Mouse (Mus musculus) skeletal muscle tissue, postnatal 0 days (tissue): ENCODE measurements around the gene Nfatc2ip. TPM values are rescaled to one million over a fixed set of nuclear protein-coding genes. Genes with fewer than 3 reads are reported as not detected.

Source experiments
- microRNA-seq, 2 experiments: library from miRNA; unstranded; fragments of <30 nt; microRNA quantifications; one replicate each; pipeline ENCODE4; 2016
- polyA plus RNA-seq: library from polyadenylated mRNA; unstranded; fragments of >200 nt; fragmentation: Nextera tagmentation; extraction: Ambion mirVana; gene quantifications from 2 replicates; pipeline ENCODE4 v1.2.1, GENCODE M21; 2015

The Nfatc2ip gene
- 0.65 and 0.72 TPM in 2 replicates for polyA plus RNA-seq

GRCm38 (mm10) chr7:126396298-126397119, at the start of gene Nfatc2ip:
Nfatc2ip (minus strand) TSS chr7:126396737.

DNA sequence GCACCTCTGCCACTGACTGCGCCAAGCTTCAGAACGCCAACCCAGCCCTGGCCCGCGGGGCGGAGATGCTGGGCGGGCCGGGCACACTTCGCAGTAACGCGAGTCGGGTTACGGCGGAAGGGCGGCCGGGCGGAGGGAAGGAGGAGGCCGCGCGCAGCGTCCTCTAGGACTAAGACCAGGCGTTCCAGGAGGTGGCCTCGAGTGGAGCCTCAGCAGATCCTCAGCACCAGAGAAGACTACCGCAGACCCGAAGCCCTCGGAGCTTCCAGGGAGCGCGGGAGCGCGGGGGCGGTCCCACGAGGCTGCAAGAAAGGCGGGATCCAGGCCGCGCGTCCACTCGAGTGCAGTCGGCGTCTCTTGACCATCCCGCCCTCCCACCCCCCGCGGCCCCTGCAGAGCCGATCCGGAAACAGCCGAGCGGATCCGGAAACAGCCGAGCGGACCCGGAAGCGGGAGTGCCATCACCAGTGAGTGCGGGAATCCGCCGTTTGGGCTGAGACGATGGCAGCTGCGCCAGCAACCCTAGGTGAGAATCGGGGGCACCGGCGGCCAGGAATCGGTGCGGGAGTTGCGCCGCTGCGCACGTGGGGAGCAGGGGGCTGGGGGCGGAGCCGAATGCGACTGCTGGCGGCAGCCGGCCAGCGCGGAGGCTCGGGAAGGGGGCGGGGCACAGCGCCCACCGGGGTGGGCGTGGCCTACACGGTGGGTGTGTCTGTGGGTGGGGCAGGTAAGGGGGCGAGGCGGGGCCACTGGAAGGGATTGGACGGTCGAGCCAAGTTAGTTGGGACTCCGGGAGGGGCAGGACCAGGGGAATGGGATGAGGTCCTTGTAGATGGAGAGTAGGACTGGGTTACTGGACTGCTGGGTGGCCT, 32.3 kb upstream of the Nfatc2ip start, which contains the start of gene Rabep2:
TSS of gene Rabep2 (plus strand) at position 129 of the 872 bp plus-strand sequence.

DNA sequence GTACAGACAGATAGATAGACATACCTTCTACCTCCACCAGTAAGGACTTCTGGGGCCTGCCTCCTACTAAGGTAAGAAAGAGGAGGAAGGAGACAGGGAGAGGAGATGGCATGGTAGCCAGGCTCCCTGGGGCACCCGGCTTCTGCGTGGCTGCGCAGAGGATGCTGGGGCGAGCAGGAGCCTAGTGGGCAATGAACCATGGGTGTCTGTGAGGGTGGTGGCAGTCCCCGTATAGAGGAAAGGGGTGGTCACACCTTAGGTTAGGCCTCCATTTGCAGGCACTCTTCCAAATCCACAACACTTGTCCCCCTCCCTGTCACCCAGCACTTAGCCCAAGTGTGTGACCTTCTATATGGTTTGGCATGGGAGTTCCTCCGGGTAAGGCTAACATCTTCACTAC, 18.2 kb upstream of the Nfatc2ip start, which contains the start of gene Cd19:
TSS of gene Cd19 (minus strand) at position 165 of the 400 bp plus-strand sequence.

GRCm38 (mm10) chr7:126377278-126378158, 19.0 kb downstream of the Nfatc2ip start, which contains the start of gene Spns1:
Spns1 (minus strand) TSS chr7:126377450.

DNA sequence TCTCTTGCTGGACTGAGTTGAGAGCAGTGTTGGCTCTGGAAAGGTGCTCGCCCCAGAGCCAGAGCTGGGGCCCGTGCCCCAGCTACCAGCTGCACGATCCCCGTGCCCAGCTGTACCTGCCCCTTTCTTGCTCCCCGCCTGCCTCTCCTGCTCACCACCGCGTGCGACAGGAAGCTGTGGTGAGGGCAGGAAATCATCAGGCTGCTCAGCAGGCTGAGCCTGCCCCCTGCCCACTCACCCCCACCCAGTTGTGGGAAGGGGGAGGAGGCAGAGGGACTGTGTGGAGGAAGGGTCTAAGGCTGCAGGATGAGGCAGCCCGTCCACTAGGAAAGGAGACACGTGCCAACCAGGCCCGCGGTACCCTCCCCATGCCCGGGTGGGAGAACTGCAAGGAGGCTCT, 27.1 kb downstream of the Nfatc2ip start, which contains the start of gene Lat:
TSS of gene Lat (minus strand) at position 178 of the 400 bp plus-strand sequence.

Small RNAs within 50 kb of the gene (microRNA-seq; reads per million reads assigned to microRNA genes)
- gene Mir7058: 0 reads per million in 2 experiments

Other genes with a start within 250 kb of the Nfatc2ip start
- 16.2 and 17.3 TPM in 2 replicates for gene Xpo6, start 196.2 kb downstream of the Nfatc2ip start, polyA plus RNA-seq
- gene Sbk1, start 124.1 kb downstream of the Nfatc2ip start, polyA plus RNA-seq: 14.2 and 17.3 TPM in 2 replicates
- 1.6 and 1.7 TPM in 2 replicates for gene Lat, start 27.2 kb downstream of the Nfatc2ip start, polyA plus RNA-seq
- 27.8 and 28.4 TPM in 2 replicates for gene Spns1, start 19.3 kb downstream of the Nfatc2ip start, polyA plus RNA-seq
- 0.17 and 0.21 TPM in 2 replicates for gene Cd19, start 18.2 kb upstream of the Nfatc2ip start, polyA plus RNA-seq
- gene Rabep2, start 32.0 kb upstream of the Nfatc2ip start, polyA plus RNA-seq: 59.8 and 76.2 TPM in 2 replicates
- 6,071 and 7,311 TPM in 2 replicates for gene Atp2a1, start 66.4 kb upstream of the Nfatc2ip start, polyA plus RNA-seq
- gene Sh2b1, start 78.7 kb upstream of the Nfatc2ip start, polyA plus RNA-seq: 39.5 and 42.1 TPM in 2 replicates
- gene Tufm, start 90.6 kb upstream of the Nfatc2ip start, polyA plus RNA-seq: 120 and 126 TPM in 2 replicates
- 17.2 and 18.9 TPM in 2 replicates for gene Atxn2l, start 106.7 kb upstream of the Nfatc2ip start, polyA plus RNA-seq
- gene Eif3c, start 169.7 kb upstream of the Nfatc2ip start, polyA plus RNA-seq: 125 and 130 TPM in 2 replicates
- gene Apobr, start 188.2 kb upstream of the Nfatc2ip start, polyA plus RNA-seq: 0.72 and 1.1 TPM in 2 replicates
- gene Cln3, start 189.1 kb upstream of the Nfatc2ip start, polyA plus RNA-seq: 11.5 and 16.2 TPM in 2 replicates
- gene Il27, start 198.2 kb upstream of the Nfatc2ip start, polyA plus RNA-seq: not detected in 2 replicates
- gene Nupr1, start 234.1 kb upstream of the Nfatc2ip start, polyA plus RNA-seq: 28.9 and 66.2 TPM in 2 replicates